Mouse (Mus musculus): Measurements from ENCODE around the gene Rab39.

Gene Rab39

DNA sequence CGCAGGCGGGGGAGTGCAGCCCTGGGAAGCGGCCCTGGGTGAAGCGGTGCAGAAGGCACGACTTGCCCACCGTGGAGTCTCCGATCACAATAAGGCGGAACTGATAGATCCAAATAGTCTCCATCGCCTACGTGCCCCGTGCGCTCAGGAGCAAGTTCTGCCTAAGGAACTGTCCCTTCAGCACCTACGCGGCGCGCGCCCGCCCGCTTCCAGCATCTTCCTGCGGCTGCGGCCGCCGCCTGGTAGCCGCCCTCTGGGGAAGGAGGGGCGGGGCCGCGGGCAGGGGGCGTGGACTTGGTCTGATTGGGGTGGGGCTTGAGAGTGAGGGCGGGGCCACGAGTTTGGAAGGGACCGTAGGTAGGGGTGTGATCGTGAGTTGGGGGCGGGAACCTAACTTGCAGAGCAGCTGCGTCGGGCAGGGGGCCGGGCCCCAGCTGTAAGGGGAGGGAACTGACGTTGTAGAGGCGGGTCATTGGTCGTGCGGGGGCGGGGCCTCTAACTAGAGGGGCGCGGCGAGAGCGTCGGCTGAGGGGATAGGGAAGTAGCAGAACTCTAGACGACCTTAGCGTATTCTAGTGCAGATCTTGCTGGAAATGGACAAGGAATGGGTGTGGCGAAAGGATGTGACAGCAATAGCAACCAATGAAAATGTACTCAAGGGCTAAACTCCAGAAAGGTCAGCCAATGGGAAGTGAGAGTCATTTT lies at the start of gene Rab39:
Rab39 (minus strand) TSS at position 241 of the 705 bp plus-strand sequence.
- DNase-seq (ENCODE audit: low read depth): peak; percentile 9

DNA sequence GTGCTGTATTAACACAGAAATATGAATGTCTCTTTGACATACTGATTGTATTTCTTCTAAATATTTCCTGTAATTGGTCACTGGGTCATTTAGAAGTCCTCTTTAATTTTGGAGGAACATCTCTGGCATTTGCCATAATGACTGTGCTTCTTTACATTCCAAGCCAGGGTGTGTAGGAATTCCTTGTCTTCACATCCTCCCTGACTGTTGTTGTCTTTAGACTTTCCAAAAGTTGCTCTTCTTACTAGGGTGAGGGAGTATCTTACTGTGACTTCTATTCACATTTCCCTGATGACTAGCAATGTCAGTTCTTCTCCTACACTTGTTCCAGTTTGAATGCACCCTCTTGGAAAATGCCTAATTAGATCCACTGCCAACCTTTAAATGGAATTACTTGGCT lies 48.8 kb upstream of the Rab39 start:
- no peak for DNase-seq (ENCODE audit: low read depth)

DNA sequence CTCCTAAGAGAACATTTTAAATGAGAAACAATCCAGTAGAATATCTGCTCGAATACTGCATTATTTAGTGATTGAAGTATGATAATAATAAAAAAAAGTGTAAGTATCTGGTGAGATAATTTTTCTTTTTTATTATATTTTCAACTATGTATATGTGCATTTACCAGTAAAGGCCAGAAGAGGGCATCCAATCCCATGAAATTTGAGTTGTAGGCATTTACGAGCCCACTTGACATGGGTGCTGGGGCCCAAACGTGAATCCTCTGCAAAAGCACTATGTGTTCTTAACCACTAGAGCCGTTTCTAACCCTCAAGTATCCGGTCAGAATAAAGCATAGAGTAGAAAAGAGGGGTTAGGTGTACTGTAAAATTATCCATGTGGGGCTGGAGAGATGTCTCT lies 44.9 kb upstream of the Rab39 start:
- DNase-seq (ENCODE audit: low read depth): no peak

DNA sequence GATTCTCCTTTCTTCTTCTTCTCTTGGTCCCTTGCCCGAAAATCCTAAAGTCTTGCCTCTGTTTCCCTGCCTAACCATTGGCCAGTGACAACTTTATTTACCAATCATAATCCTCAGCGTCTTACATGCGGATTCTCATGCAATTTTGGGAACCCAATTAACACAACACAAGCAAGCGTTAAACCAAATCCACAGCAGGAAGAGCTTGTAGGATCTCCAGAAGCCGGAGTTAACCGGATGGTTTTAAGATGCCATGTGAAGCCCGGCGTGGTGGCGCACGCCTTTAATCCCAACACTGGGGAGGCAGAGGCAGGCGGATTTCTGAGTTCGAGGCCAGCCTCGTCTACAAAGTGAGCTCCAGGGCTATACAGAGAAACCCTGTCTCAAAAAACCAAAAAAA lies 44.4 kb upstream of the Rab39 start:
- DNase-seq (ENCODE audit: low read depth): no peak

DNA sequence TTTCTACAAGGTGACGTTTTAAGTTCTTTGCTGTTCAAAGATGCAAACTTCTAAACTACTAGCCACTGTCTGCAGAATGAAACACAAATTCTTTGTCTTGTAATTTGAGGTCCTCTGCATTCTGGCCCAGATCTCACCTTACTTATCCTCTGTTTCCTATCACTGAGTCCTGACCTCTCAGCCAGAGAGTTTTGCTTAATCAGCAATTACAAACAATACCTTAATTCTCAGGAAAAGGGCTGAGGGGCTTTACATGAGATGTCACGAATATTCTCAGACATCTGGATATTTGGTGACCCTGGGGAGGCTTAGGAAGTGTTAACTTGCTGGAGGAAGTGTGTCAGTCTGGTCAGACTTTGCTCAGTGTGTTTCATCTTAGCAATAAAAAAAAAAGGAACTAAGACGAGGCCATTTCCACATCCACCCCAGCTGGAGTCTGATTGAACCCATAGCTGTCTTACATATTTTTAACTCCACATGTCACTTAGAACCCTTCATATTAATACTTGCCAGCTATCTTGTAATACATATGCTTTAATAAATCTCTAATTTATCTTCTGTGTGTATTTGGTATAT lies 34.9 kb upstream of the Rab39 start:
- DNase-seq (ENCODE audit: low read depth): no peak

DNA sequence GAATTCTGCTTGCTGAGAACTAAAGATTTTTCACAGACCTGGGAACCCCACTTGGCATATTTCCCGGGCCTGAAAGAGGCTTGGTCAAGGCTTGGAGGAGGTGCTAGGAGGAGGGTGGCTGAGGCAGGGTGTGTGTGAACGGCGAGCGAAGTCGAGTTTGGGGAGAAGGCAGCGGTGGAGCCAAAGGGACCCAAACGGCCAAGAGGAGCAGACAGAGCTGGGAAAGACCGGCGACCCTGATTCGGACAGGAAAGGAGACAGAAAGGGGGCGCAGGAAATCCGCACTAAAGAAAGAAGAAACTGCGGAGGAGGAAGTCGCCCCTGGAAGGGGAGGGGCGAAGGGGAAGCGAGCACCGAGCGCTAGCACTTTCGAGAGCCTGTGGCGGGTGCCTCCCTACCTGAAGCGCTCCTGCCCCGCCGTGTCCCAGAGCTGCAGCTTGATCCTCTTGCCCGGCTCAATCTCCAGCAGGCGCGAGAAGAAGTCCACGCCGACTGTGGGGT lies 491 bp downstream of the Rab39 start:
- no peak for DNase-seq (ENCODE audit: low read depth)

DNA sequence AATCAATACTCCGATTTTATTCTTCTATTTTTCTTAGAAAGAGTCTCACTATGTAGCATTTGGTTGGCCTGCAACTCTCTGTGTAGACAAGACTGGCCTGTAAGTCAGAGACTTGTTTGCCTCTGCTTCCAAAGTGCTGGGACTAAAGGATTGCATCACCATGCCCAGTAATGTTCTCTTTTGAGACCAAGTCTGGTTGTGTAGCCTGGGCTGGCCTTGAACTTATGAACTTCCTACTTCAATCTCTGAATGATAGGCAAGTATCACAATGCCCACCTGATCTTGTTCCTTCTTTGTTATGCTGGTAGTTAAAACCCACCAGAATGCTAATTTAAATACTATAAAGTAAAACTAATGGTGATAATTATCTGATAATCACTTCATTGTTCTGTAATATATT lies 3.0 kb downstream of the Rab39 start:
- no peak for DNase-seq (ENCODE audit: low read depth)

DNA sequence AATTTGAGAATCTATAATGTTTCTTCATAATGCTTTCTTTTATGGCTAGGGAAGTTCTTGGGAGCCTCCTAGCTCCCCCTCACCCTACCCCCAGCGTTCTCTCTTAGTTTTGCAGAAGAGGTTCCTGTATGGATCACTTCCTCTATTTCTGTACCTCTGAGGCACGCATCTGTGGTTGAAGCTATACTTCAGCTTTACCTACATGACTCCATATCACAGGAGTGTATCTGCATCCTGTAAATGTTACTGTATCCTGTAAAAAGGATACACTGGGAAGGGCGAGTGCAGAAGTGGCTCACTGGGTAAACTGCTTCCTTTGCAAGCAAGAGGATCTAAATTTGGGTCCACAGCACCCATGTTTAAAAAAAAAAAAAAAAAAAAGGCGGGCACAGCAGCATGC lies 5.5 kb downstream of the Rab39 start:
- no peak for DNase-seq (ENCODE audit: low read depth)

DNA sequence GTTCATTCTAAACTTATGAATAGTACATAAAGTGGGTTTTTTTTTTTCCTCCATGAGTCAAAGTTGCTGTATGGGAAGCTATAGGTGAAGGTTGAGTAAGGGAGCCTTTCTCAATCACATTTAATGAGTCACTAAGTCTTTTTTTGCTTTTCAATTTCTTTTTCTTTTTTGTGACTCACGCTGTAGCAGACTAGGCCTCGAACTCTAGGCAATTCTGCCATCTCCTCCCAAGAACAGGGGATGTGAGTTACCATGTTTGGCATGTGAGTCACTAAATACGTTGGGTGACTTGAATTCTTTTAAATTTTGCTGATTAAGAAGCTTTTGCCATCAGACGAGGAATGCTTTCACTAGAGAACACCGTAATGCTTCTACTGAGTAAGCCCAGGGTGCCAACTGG lies 10.2 kb downstream of the Rab39 start:
- DNase-seq (ENCODE audit: low read depth): no peak

DNA sequence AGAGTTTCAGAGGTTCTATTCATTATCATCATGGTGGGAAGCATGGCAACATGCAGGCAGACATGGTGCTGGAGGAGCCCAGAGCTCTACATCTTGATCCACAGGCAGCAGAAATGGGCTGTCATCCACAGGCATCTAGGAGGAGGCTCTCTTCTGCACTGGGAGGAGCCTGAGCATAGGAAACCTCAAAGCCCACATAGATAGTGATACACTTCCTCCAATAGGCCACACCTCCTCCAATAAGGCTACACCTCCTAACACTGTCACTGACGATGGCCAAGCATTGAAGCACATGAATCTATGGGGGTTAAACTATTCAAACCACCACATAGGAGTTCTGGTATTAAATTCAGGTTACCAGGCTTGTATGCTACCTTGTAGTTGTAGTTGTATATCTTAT lies 12.3 kb downstream of the Rab39 start:
- DNase-seq (ENCODE audit: low read depth): no peak

DNA sequence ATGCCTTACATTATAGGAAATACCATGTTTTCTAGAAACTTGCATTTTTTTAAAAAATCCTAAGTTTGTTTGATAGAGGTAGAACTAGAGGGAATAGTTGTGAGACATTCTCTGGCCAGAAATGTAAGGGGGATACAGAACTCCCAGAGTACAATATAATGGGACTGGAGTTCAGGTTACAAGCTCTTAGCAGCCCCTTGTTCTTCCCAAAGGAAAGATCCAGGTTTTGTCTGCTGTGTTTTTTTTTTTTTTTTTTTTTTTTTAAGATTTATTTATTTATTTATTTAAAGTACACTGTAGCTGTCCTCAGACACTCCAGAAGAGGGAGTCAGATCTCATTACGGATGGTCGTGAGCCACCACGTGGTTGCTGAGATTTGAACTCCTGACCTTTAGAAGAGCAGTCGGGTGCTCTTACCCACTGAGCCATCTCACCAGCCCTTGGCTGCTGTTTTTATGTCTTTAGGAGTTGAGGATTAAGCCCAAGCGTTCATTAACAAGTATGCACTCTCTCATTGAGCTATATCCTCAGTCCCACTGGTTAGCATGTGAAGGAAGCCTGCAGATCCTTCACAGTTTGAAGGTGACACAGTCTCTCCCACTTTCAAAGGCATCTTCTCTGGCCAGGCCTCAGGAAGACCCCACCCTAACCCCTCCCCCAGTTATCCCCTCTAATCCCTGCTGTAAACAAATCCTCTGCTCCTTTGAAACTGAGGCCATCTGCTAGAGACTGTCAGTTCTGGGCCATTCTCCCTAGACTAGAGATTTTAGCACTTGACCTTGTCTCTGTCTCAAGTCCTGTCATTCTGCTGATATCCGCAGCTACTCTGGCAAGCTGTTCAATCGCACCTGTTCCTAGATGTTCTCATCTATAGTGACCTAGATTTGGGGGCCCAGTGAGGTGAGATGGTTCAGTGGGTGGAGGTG lies 14.0 kb downstream of the Rab39 start:
- DNase-seq (ENCODE audit: low read depth): no peak

DNA sequence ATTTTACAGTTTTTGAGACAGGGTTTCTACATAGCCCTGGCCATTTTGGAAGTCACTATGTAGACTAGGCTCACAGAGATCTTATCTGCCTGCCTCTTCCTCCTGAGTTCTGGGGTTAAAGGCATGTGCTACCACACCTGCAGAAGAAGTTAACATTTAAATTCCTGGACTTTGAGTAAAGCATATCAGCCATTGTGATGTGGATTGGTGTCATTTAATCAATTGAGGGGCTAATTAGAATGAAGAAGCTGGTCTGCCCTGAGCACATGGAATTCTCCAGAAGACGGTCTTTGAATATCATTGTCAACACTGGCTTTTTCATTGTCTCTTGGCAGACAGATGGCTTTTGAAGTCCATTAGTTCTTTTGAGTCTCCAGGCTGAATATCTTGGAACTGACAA lies 25.2 kb downstream of the Rab39 start:
- DNase-seq (ENCODE audit: low read depth): no peak

DNA sequence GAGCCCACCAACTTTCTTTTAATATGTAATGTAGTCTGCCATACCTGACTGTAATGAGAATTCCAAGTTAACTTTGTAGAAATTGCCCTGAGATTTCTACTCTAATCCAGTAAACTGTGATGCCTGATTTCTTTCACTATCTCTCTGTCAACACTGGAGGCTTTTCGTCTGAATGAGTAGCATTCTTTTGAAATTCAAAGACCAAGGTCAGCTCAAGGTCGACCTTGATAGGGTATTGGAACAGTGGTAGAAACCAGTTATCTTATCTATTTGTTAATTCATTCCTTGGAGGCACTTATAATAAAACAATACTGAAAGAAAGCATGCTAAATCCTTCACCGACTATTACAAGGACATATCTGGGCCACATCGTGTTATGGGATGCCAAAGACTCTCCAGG lies 29.1 kb downstream of the Rab39 start:
- no peak for DNase-seq (ENCODE audit: low read depth)

DNA sequence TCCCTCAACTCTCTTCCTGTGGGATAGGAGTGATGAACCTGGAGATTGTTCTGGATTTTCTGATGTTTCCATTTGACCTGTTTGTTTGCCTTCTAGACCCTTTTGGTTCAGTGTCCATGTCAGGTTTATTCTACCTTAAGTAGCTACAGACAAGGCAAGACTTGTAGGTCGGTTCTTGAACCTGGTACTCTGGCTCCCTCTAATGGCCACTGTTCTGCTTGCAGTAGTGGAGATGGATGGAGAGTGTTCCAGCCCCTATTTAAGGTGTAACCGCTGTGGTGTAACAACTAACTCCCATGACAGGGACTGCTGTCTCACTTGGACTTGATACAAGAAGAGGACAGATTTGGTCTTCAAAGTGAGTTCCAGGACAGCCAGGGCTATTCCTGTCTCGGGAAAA lies 32.5 kb downstream of the Rab39 start:
- DNase-seq (ENCODE audit: low read depth): peak; percentile 42

DNA sequence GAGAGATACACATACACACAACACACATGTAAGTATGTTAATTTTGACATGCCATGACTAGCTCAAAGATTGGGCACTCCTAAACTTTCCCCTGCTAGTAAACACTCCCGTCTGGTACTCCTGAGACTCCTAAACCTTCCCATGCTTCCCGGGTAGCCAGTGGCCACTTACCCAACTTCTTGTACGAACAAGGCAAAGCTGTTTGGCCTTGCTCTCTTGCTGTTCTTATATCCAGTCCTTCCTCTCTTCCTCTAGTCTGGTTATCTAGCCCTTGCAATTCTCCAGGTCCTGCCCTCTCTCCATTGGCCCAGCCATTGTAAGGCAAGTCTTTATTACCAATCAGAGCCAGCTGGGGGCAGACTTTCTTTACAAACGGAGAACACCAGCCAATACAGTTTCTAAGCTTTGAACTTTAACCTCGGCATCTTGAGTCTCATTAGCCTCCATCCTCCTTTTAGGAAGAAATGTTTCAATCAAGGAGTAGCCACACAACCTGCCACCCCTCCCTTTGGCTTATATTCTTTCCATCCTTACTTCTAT lies 36.3 kb downstream of the Rab39 start, which contains the start of gene Cul5:
Cul5 (minus strand) TSS at position 335 of the 540 bp plus-strand sequence.
- no peak for DNase-seq (ENCODE audit: low read depth)

DNA sequence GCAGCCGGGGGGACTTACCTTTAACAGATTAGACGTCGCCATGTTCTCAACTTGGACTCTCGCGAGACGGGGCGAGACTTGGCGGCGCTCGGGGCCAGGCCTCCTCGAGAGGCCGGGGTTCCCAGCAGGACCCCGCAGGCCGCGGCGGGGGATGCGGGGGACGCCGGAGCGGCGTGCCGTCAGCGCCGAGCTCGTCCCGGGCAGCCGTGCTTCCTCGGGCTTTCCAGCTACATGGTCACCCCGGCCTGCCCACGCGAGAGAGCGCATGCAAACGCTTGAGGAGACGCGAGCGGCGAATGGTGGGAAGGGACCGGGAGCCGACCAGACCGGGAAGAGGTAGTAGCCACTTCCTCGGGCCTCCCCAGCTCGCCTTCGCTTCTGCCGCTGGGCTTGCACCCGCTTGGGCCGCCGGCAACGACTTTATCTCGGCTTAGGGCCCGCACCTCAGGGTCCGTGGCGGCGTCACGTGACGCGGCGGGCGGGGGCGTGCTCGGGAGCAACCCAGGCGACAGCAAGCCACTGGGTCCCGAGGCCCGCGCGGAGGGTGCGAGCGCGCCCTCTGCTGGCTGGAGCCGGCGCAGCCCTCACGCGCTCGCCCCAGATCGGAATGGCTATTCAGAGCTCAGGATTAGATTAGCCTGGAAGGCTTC lies 38.9 kb downstream of the Rab39 start:
- DNase-seq (ENCODE audit: low read depth): peak; percentile 65

DNA sequence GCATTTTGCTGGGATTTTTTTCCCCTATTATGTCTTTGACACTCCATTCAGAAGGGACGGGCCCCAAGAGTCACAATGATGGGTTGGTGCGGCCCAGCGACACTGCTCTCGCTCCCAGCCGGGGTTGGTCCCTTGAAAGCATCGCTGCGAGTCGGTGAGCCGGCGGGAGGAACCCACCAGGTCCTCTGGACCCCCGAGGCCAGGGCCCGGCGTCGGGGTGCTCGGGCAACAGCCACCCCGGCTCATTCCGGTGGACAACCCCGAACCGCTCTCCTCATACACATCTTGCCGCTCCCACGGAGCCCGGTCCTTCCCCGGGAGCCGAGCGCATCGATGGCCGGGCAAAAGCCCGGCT lies 39.4 kb downstream of the Rab39 start:
- DNase-seq (ENCODE audit: low read depth): no peak

DNA sequence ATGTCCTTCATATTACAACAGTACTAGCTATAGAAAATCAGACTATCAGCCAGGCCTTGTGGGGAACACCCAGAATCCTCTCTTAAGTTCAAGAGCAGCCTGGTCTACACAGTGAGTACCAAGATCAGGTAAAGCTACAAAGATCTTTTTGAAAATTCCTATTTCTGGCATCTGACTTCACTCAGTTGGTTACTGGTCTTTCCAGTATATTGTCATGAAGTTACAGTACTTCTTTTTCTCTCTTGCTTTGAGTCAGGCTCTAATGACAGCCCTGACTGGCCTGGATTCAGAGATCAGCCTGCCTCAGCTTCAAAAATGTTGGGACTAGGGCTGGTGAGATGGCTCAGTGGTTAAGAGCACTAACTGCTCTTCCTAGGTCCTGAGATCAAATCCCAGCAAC lies 40.6 kb downstream of the Rab39 start:
- DNase-seq (ENCODE audit: low read depth): no peak

DNA sequence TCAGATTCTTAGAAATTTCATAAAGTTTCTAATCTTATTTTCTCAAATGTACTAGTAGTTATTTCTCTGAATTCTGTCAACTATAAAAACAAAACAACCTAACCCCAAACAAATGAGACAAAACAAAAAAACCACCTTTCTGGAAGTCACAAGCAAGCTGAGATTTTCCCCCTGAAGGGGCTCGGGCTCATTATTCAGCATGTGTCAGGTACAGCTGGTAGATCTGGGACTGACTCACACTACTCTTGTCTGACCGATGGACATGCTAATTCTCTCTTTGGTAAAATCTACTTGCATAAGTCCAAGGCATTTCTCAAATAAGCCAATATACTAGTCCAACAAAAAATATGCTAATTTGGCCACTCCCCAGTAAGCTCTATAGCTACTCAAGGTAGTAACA lies 41.2 kb downstream of the Rab39 start:
- no peak for DNase-seq (ENCODE audit: low read depth)

DNA sequence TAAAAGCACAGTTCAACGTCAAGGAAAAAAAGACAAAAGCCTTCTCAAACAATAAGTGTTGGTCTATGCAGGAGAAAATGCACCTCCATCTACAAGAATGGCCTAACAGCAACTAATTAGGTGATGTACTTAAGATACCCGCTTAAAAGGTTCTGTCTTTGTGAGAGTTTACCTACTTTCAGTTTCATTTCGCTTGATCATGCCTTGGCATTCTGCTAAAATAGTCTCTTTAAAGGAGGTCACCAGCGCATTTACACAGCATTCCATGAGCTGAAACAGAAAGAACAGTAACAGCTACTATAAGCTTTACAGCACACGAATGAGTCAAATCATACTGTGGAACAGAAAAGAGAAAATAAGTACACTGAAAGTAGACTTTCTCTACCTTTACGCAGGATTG lies 71.2 kb downstream of the Rab39 start:
- DNase-seq (ENCODE audit: low read depth): no peak
